Mouse (Mus musculus): ENCODE measurements around the gene Naalad2. TPM values are rescaled to one million over a fixed set of nuclear protein-coding genes. Genes with fewer than 3 reads are reported as not detected.

Gene Naalad2
- total RNA-seq (2023), result not detected

GRCm38 (mm10) chr9:18402895-18403294, at the start of gene Naalad2:
Gene Naalad2 (minus strand): TSS chr9:18402995.

GRCm38 (mm10) chr9:18430354-18430753, 27.6 kb upstream of the Naalad2 start, which contains the start of gene Mbd3l2:
Gene Mbd3l2 (plus strand): TSS chr9:18430654.

DNA sequence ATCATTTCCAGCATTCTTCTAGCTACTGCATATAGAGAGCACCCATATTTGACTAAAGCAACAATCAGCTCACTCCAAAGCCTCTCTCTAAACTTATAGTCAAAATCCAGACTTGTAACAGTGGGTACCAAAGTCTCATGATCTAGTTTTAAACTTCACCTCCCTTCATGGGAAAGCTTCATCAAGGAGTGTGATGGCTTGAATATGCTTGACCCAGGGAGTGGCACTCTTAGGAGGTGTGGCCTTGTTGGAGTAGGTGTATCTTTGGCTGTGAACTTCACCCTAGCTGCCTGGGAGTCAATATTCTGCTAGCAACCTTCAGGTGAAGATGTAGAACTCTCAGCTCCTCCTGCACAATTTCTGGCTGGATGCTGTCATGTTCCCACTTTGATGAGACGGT, 1.3 kb upstream of the Naalad2 start, which contains the start of gene Ubtfl1:
TSS of gene Ubtfl1 (plus strand) at position 301 of the 400 bp plus-strand sequence.

DNA sequence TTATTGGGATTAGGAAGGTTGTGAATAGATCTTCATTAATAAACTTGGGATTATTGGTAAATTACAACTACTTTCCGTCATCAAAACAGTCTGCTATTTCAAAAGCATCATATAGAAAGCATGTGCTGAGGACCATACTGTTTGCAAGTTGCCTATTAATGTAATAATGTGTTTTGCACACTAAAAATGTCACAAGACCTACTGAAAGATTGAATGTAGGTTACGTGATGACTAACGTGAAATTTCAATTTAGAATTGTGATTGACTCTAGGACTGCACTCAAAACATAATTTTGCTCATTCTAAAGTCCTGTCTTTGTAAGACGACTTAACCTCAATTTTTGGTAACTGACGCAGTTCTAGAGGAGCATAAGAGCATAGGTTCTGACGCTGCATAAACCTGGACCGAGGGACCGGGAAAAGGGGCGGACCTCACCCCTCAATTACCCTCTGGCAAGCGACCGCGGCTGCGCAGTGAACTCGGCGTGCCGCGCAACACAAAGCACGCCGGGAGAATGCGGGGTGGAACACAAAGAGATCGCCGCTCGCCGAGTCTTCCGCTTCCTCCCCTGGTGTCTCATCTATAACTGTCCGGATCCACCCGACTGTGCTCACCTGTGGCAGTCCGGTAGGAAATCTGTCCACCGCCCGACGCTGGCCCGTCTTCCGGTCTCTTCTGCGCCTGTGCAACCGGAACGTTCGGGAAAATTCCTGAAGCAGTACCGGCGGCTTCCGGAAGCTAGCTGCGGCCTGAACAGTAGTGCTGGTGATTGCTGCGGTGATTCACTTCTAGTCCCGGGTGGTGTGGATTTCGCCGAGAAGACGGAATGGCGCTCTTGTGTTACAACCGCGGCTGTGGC, 111.0 kb downstream of the Naalad2 start, which contains the start of gene Chordc1:
TSS of gene Chordc1 (plus strand) at position 555 of the 859 bp plus-strand sequence.

Other genes starting within 250 kb of the Naalad2 start
- 10 to 100 TPM; 49.7 to 50.9 TPM for gene Chordc1, start 110.9 kb downstream of the Naalad2 start, total RNA-seq (2023)
- not detected for gene Ubtfl1, start 1.4 kb upstream of the Naalad2 start, total RNA-seq (2023)
- not detected for gene Mbd3l2, start 27.7 kb upstream of the Naalad2 start, total RNA-seq (2023)
- under 1 TPM in 1 of 2 experiments, not detected in 1; 0.76 TPM for gene Zfp558, start 75.3 kb upstream of the Naalad2 start, total RNA-seq (2023)
- gene Mbd3l1, start 75.4 kb upstream of the Naalad2 start, total RNA-seq (2023), result not detected